Mouse (Mus musculus): ENCODE measurements around the gene Slc39a10.

Slc39a10 gene

GRCm38 (mm10) chr1:46892752-46893151, at the start of gene Slc39a10:
Slc39a10 (minus strand) TSS chr1:46892852.
- no peak for DNase-seq (ENCODE audit: low spot score in 2 of 2)

- no peak for DNase-seq (ENCODE audit: low spot score in 2 of 2)
These were observed 46.6 kb upstream of the Slc39a10 start for GRCm38 (mm10) chr1:46939295-46939694.

- no peak for DNase-seq (ENCODE audit: low spot score in 2 of 2)
These were observed 45.0 kb upstream of the Slc39a10 start for GRCm38 (mm10) chr1:46937641-46938040.

- no peak for DNase-seq (ENCODE audit: low spot score in 2 of 2)
These were observed 34.5 kb upstream of the Slc39a10 start for GRCm38 (mm10) chr1:46927104-46927503.

GRCm38 (mm10) chr1:46926239-46926638, 33.6 kb upstream of the Slc39a10 start:
- no peak for DNase-seq (ENCODE audit: low spot score in 2 of 2)

- no peak for DNase-seq (ENCODE audit: low spot score in 2 of 2)
These were observed 32.3 kb upstream of the Slc39a10 start for GRCm38 (mm10) chr1:46924992-46925391.

- DNase-seq (ENCODE audit: low spot score in 2 of 2), result no peak
These were observed 30.3 kb upstream of the Slc39a10 start for GRCm38 (mm10) chr1:46922904-46923303.

- DNase-seq (ENCODE audit: low spot score in 2 of 2), result no peak
These were observed 29.0 kb upstream of the Slc39a10 start for GRCm38 (mm10) chr1:46921630-46922029.

GRCm38 (mm10) chr1:46916237-46916636, 23.6 kb upstream of the Slc39a10 start:
- no peak for DNase-seq (ENCODE audit: low spot score in 2 of 2)

- no peak for DNase-seq (ENCODE audit: low spot score in 2 of 2)
These were observed 21.7 kb upstream of the Slc39a10 start for GRCm38 (mm10) chr1:46914349-46914748.

GRCm38 (mm10) chr1:46912506-46913156, 20.0 kb upstream of the Slc39a10 start:
- no peak for DNase-seq (ENCODE audit: low spot score in 2 of 2)

GRCm38 (mm10) chr1:46910154-46910553, 17.5 kb upstream of the Slc39a10 start:
- DNase-seq (ENCODE audit: low spot score in 2 of 2), result no peak

- DNase-seq (ENCODE audit: low spot score in 2 of 2), result no peak
These were observed 13.1 kb upstream of the Slc39a10 start for GRCm38 (mm10) chr1:46905706-46906105.

GRCm38 (mm10) chr1:46902102-46902683, 9.5 kb upstream of the Slc39a10 start:
- no peak for DNase-seq (ENCODE audit: low spot score in 2 of 2)

GRCm38 (mm10) chr1:46894281-46894842, 1.7 kb upstream of the Slc39a10 start:
- no peak for DNase-seq (ENCODE audit: low spot score in 2 of 2)

GRCm38 (mm10) chr1:46888726-46889125, 3.9 kb downstream of the Slc39a10 start:
- no peak for DNase-seq (ENCODE audit: low spot score in 2 of 2)

- DNase-seq (ENCODE audit: low spot score in 2 of 2), result no peak
These were observed 4.3 kb downstream of the Slc39a10 start for GRCm38 (mm10) chr1:46888324-46888723.

- no peak for DNase-seq (ENCODE audit: low spot score in 2 of 2)
These were observed 4.7 kb downstream of the Slc39a10 start for GRCm38 (mm10) chr1:46887908-46888307.

GRCm38 (mm10) chr1:46886091-46886490, 6.6 kb downstream of the Slc39a10 start:
- DNase-seq (ENCODE audit: low spot score in 2 of 2), result no peak

GRCm38 (mm10) chr1:46885231-46885630, 7.4 kb downstream of the Slc39a10 start:
- DNase-seq (ENCODE audit: low spot score in 2 of 2), result no peak

GRCm38 (mm10) chr1:46879951-46880350, 12.7 kb downstream of the Slc39a10 start:
- no peak for DNase-seq (ENCODE audit: low spot score in 2 of 2)

GRCm38 (mm10) chr1:46873770-46874169, 18.9 kb downstream of the Slc39a10 start:
- no peak for DNase-seq (ENCODE audit: low spot score in 2 of 2)

GRCm38 (mm10) chr1:46869788-46870187, 22.9 kb downstream of the Slc39a10 start:
- no peak for DNase-seq (ENCODE audit: low spot score in 2 of 2)
